Mouse (Mus musculus) liver, embryonic 14.5 days (tissue): ENCODE measurements around the gene A230072I06Rik. TPM values are rescaled to one million over a fixed set of nuclear protein-coding genes. Genes with fewer than 3 reads are reported as not detected.

Experiments
- ATAC-seq: fragments of 200-750 bp; cut with Nextera tagmentation; 2 replicates; pipeline ENCODE4 v1.8.0; 2017; ENCODE audit warnings: moderate number of reproducible peaks, mild to moderate bottlenecking, moderate library complexity; ENCODE audit not compliant: insufficient read depth
- DNase-seq, 3 experiments: peaks; one replicate each; pipeline ENCODE4 v3.0.0-alpha.2; 2012 to 2013; ENCODE audit warnings: low read depth in 3 of 3, low spot score in 3 of 3
- H3K27ac ChIP-seq: fragments of 300-500 bp; sonication (generic); 2 replicates; pipeline ENCODE4 v1.5.1; 2014; ENCODE audit warnings: moderate library complexity, mild to moderate bottlenecking, control low read depth, inconsistent platforms
- H3K27me3 ChIP-seq: fragments of 300-500 bp; sonication (generic); 2 replicates; pipeline ENCODE4 v1.6.1; 2014; ENCODE audit warnings: mild to moderate bottlenecking, low read length, moderate library complexity; ENCODE audit not compliant: control insufficient read depth, insufficient read depth
- H3K36me3 ChIP-seq: fragments of 300-500 bp; sonication (generic); replicated peaks from 2 replicates; pipeline ENCODE4 v1.6.1; 2014; ENCODE audit warnings: low read depth; ENCODE audit not compliant: control insufficient read depth, insufficient read depth
- H3K4me1 ChIP-seq, 2 experiments: fragments of 200-500 bp in 1 of 2; fragments of 300-500 bp in 1 of 2; sonication (generic) in 1 of 2; replicated peaks; 2 replicates each; pipeline ENCODE4 v1.6.1; 2012 to 2014; ENCODE audit warnings: antibody characterized with exemption in 1 of 2, inconsistent platforms in 1 of 2, low read length in 1 of 2; ENCODE audit not compliant: control insufficient read depth in 2 of 2, insufficient read depth in 2 of 2
- H3K4me2 ChIP-seq: fragments of 300-500 bp; sonication (generic); 2 replicates; pipeline ENCODE4 v1.6.1; 2014; ENCODE audit warnings: low read depth, mild to moderate bottlenecking, control low read depth, moderate library complexity
- H3K4me3 ChIP-seq, 2 experiments: fragments of 200-500 bp in 1 of 2; fragments of 300-500 bp in 1 of 2; sonication (generic) in 1 of 2; 2 replicates each; pipeline ENCODE4 v1.5.1; 2012 to 2014; ENCODE audit warnings: low read depth in 2 of 2, low read length in 2 of 2, mild to moderate bottlenecking in 2 of 2, control low read depth in 1 of 2, inconsistent platforms in 1 of 2, moderate library complexity in 1 of 2; ENCODE audit not compliant: insufficient read depth in 1 of 2
- H3K9ac ChIP-seq: fragments of 300-500 bp; sonication (generic); replicated peaks from 2 replicates; pipeline ENCODE4 v1.6.1; 2014; ENCODE audit warnings: mild to moderate bottlenecking, control low read depth, moderate library complexity
- H3K9me3 ChIP-seq: fragments of 300-500 bp; sonication (generic); 2 replicates; pipeline ENCODE4 v1.6.1; 2016; ENCODE audit warnings: low read length, mixed read lengths; ENCODE audit not compliant: control insufficient read depth
- CTCF ChIP-seq: IDR thresholded peaks from 2 replicates; pipeline ENCODE4 v1.5.1; 2016; ENCODE audit warnings: antibody characterized with exemption, low read depth, control low read depth
- EP300 ChIP-seq: IDR thresholded peaks from 2 replicates; pipeline ENCODE4 v1.6.1; 2016; ENCODE audit warnings: antibody characterized with exemption, low read depth
- WGBS: fragments of 180-500 bp; shearing (Covaris S2); extraction: QIAGEN DNeasy Blood & Tissue Kit; methylation state at CpG from one replicate; pipeline ENCODE4 v1.1.7; 2014; ENCODE audit not compliant: insufficient replicate concordance; 5-methylcytosine and 5-hydroxymethylcytosine counted together
- polyA plus RNA-seq, 2 experiments: library from polyadenylated mRNA; depleted of rRNA in 1 of 2; stranded (reverse) in 1 of 2; unstranded in 1 of 2; fragments of >200 nt; fragmentation: Nextera tagmentation in 1 of 2; extraction: Ambion mirVana in 1 of 2; gene quantifications; 2 replicates each; pipeline versions ENCODE4 v1.2.1 to v1.2.3; 2012 to 2014

A230072I06Rik gene
- polyA plus RNA-seq, 2 experiments = not detected

- ATAC-seq (no peak), DNase-seq (no peak)
- Histone ChIP-seq H3K4me3 (no peak overlapping the region), H3K27me3 (no peaks in the 10 kb centered on the region), H3K9me3 (no peaks in the 10 kb centered on the region), H3K4me1 (no peaks in the 10 kb centered on the region), H3K36me3 (no peaks in the 10 kb centered on the region), H3K4me2 (no peak overlapping the region), H3K9ac (no peak overlapping the region), H3K27ac (no peak overlapping the region)
- WGBS = 57% methylated on average over 6 of the region's 6 CpGs
- no peak for TF ChIP-seq CTCF
- TF ChIP-seq EP300 = no peak
Measured at GRCm38 (mm10) chr8:12322071-12322470, 43.5 kb downstream of the A230072I06Rik start.

GRCm38 (mm10) chr8:12323238-12323637, 44.6 kb downstream of the A230072I06Rik start:
- Histone ChIP-seq H3K4me1 (no peaks in the 10 kb centered on the region), H3K9ac (no peak overlapping the region), H3K4me3 (no peak overlapping the region), H3K9me3 (no peaks in the 10 kb centered on the region), H3K27me3 (no peaks in the 10 kb centered on the region), H3K27ac (no peak overlapping the region), H3K36me3 (no peaks in the 10 kb centered on the region), H3K4me2 (no peak overlapping the region)
- ATAC-seq (no peak), DNase-seq (no peak)
- TF ChIP-seq CTCF (no peak), EP300 (no peak)
- WGBS = 65% methylated on average over 3 of the region's 3 CpGs

GRCm38 (mm10) chr8:12324561-12324960, 45.9 kb downstream of the A230072I06Rik start:
- TF ChIP-seq EP300 = no peak
- no peak for TF ChIP-seq CTCF

GRCm38 (mm10) chr8:12324991-12325601, 46.5 kb downstream of the A230072I06Rik start:
- Histone ChIP-seq H3K4me1 (no peaks in the 10 kb centered on the region), H3K4me2 (no peak overlapping the region), H3K27ac (no peak overlapping the region), H3K9ac (no peak overlapping the region), H3K4me3 (no peak overlapping the region), H3K9me3 (no peaks in the 10 kb centered on the region), H3K27me3 (no peaks in the 10 kb centered on the region), H3K36me3 (no peaks in the 10 kb centered on the region)
- DNase-seq (no peak), ATAC-seq (no peak)
- no peak for TF ChIP-seq EP300
- TF ChIP-seq CTCF = no peak
- 26% methylated on average over 16 of the region's 16 CpGs for WGBS

More at GRCm38 (mm10) chr8:12324561-12324960, 45.9 kb downstream of the A230072I06Rik start:
- no peak for ATAC-seq
- no peaks in the 10 kb centered on the region for H3K36me3 ChIP-seq
- no peaks in the 10 kb centered on the region for H3K27me3 ChIP-seq
- H3K9me3 ChIP-seq = no peaks in the 10 kb centered on the region
- no peak for DNase-seq
- WGBS = 52% methylated on average over 10 of the region's 10 CpGs
- H3K4me1 ChIP-seq = no peaks in the 10 kb centered on the region
- no peak overlapping the region for H3K9ac ChIP-seq
- H3K4me3 ChIP-seq = no peak overlapping the region
- H3K27ac ChIP-seq = no peak overlapping the region
- H3K4me2 ChIP-seq = no peak overlapping the region

GRCm38 (mm10) chr8:12327187-12327586, 48.6 kb downstream of the A230072I06Rik start:
- Histone ChIP-seq H3K27ac (no peak overlapping the region), H3K36me3 (no peaks in the 10 kb centered on the region), H3K4me1 (no peaks in the 10 kb centered on the region), H3K4me2 (no peak overlapping the region), H3K9me3 (no peaks in the 10 kb centered on the region), H3K4me3 (no peak overlapping the region), H3K9ac (no peak overlapping the region), H3K27me3 (no peaks in the 10 kb centered on the region)
- TF ChIP-seq CTCF (no peak), EP300 (no peak)
- 68% methylated on average over 13 of the region's 13 CpGs for WGBS
- ATAC-seq = no peak
- no peak for DNase-seq
